Mouse (Mus musculus): ENCODE measurements at regions not wholly inside any gene's neighbourhood (a gene's known extent, or its start where the extent isn't known, plus 50 kb on each side); places are given as distances from the start of the nearest gene placed in this dataset.

DNA sequence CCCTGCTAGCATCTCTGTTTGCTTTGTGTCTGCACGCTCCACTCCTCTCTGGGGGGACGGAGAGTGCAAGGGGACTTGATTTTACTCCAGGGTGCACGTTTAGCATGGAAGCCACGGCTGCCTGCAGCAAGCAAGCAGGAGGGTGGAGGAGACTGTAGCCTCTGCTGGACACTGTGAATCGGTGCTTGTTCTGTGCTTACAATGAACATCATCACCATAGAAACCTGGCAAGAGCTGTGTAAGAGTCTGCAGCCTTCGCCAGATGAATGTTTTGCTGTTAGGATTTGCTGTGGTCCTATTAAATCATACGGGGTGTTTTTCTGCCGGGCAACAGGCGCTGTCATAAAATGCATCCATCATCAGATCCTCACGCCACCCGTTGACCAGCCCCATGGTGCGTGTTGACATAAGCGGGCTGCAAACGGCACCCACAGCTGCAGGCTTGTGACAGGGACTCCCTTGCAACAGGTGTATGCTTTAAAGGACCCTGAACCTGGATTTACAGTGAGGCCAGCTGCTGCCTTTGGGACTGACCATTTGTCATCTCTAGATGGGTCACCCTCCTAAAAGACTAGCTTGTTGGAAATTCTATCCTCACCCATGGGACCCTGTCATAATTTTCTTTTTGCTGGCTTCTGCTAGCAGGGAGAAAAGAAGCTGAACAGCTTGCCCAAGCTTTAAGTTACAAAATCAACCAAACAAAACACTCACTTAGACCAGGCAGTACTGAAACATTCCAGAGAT is 308.5 kb downstream of the Gadd45g start:
- TF ChIP-seq CTCF (IDR thresholded peaks at IDR 0.05; ENCODE audit: insufficient read depth, low read depth, low read length) (no peak), POLR2A (IDR thresholded peaks at IDR 0.05; ENCODE audit: insufficient read depth, low read depth, low read length) (no peak)

All from olfactory bulb, adult 2 months (tissue).